Mouse (Mus musculus): ENCODE measurements around the gene Tas1r1.
A peak's percentile ranks its signal among the peaks of the same experiment; 100 is the strongest.
"Not testable (repeated sequence)": the region's sequence is repeated elsewhere in the genome, so short reads cannot be mapped to it uniquely, and the experiment has no call there.

Tas1r1 gene

GRCm38 (mm10) chr4:152041924-152042641 is 3.7 kb upstream of the Tas1r1 start:
- DNase-seq: no peak

- DNase-seq: no peak
Measured at GRCm38 (mm10) chr4:152039831-152040310, 1.5 kb upstream of the Tas1r1 start.

GRCm38 (mm10) chr4:152038985-152039830 is 840 bp upstream of the Tas1r1 start, which contains the start of gene Nol9:
TSS of gene Nol9 (plus strand) at chr4:152039321.
- DNase-seq: peak; percentile 96

- DNase-seq: not testable (repeated sequence)
Measured at GRCm38 (mm10) chr4:152036464-152036863, 1.9 kb downstream of the Tas1r1 start.

- DNase-seq: no peak
Measured at GRCm38 (mm10) chr4:152032922-152033321, 5.4 kb downstream of the Tas1r1 start.

GRCm38 (mm10) chr4:152029997-152030396 is 8.4 kb downstream of the Tas1r1 start:
- no peak for DNase-seq

- peak; percentile 30 for DNase-seq
Measured at GRCm38 (mm10) chr4:152029087-152029486, 9.3 kb downstream of the Tas1r1 start.

GRCm38 (mm10) chr4:152028456-152028855 is 9.9 kb downstream of the Tas1r1 start:
- DNase-seq: no peak

GRCm38 (mm10) chr4:152027524-152027923 is 10.8 kb downstream of the Tas1r1 start, which contains the start of gene Zbtb48:
TSS of gene Zbtb48 (minus strand) at chr4:152027671.
- DNase-seq: peak; percentile 95

GRCm38 (mm10) chr4:152026751-152027508 is 11.4 kb downstream of the Tas1r1 start:
- DNase-seq: no peak

- no peak for DNase-seq
Measured at GRCm38 (mm10) chr4:152024525-152024924, 13.8 kb downstream of the Tas1r1 start.

GRCm38 (mm10) chr4:152022506-152022905 is 15.9 kb downstream of the Tas1r1 start:
- DNase-seq: no peak

GRCm38 (mm10) chr4:152021568-152022097 is 16.7 kb downstream of the Tas1r1 start:
- no peak for DNase-seq

GRCm38 (mm10) chr4:152020024-152020423 is 18.3 kb downstream of the Tas1r1 start:
- DNase-seq: no peak

- DNase-seq: no peak
Measured at GRCm38 (mm10) chr4:152019073-152019472, 19.3 kb downstream of the Tas1r1 start.

GRCm38 (mm10) chr4:152013036-152013813 is 25.1 kb downstream of the Tas1r1 start:
- no peak for DNase-seq

- DNase-seq: no peak
Measured at GRCm38 (mm10) chr4:152012109-152012508, 26.3 kb downstream of the Tas1r1 start.

- DNase-seq: no peak
Measured at GRCm38 (mm10) chr4:152011171-152011760, 27.1 kb downstream of the Tas1r1 start.

- peak; percentile 12 for DNase-seq
Measured at GRCm38 (mm10) chr4:152010707-152011134, 27.6 kb downstream of the Tas1r1 start.

- DNase-seq: no peak
Measured at GRCm38 (mm10) chr4:152010091-152010706, 28.2 kb downstream of the Tas1r1 start.
